Mouse (Mus musculus): ENCODE data around the gene Selenof.

Selenof gene

GRCm38 (mm10) chr3:144642141-144642540 is 72.0 kb downstream of the Selenof start:
- DNase-seq (ENCODE audit: low spot score): no peak

GRCm38 (mm10) chr3:144643301-144643871 is 73.3 kb downstream of the Selenof start:
- no peak for DNase-seq (ENCODE audit: low spot score)

GRCm38 (mm10) chr3:144644202-144644601 is 74.1 kb downstream of the Selenof start:
- no peak for DNase-seq (ENCODE audit: low spot score)

Data from T-cell, adult 2 months (primary cell).